In genomic region chr2:129550781-129551180, GRCm38 (mm10) we compare ENCODE assay signal across 22 mouse cellular contexts. TPM values are rescaled to one million over a fixed set of nuclear protein-coding genes. Genes with fewer than 3 reads are reported as not detected.
"Had no signal": no experiment of that assay in that cellular context is flagged by ENCODE, and none has a peak within 500 bp of the region (broad histone marks: within the 10 kb centered on the region; RNA-seq: fewer than 3 reads in every experiment).

No protein-coding gene starts in this region.

- H3K4me3 ChIP-seq: limb, embryonic 10.5 days; limb, embryonic 13.5 days; liver, embryonic 12.5 days; liver, embryonic 15.5 days; midbrain, embryonic 13.5 days; neural tube, embryonic 12.5 days; neural tube, embryonic 15.5 days; stomach, embryonic 15.5 days had no signal

- DNase-seq: kidney, adult 2 months; liver; lung, adult 18-20 months; lung, postnatal 14 days; right cerebral cortex, adult 18-20 months; right cerebral cortex, postnatal 14 days; spleen, adult 18-20 months; thymus, postnatal 36 days had no signal

- H3K4me1 ChIP-seq: liver, embryonic 12.5 days; liver, embryonic 15.5 days; midbrain, embryonic 13.5 days; stomach, embryonic 15.5 days had no signal

- ATAC-seq: intestine, postnatal 0 days; liver, embryonic 12.5 days; midbrain, embryonic 13.5 days had no signal

RNA-seq across cellular contexts. Expression of gene F830045P16Rik, which starts 14.4 kb away (rescaled TPM):
- polyA plus RNA-seq: intestine, postnatal 0 days; kidney, adult 2 months; kidney, embryonic 14.5 days; kidney, postnatal 0 days; limb, embryonic 10.5 days; liver, embryonic 12.5 days; liver, embryonic 15.5 days; lung, embryonic 16.5 days; midbrain, embryonic 13.5 days; midbrain, postnatal 0 days; neural tube, embryonic 12.5 days; neural tube, embryonic 15.5 days; urinary bladder, adult 2 months had no signal
